Mouse (Mus musculus): ENCODE data around the gene Rspo3.

Gene Rspo3

DNA sequence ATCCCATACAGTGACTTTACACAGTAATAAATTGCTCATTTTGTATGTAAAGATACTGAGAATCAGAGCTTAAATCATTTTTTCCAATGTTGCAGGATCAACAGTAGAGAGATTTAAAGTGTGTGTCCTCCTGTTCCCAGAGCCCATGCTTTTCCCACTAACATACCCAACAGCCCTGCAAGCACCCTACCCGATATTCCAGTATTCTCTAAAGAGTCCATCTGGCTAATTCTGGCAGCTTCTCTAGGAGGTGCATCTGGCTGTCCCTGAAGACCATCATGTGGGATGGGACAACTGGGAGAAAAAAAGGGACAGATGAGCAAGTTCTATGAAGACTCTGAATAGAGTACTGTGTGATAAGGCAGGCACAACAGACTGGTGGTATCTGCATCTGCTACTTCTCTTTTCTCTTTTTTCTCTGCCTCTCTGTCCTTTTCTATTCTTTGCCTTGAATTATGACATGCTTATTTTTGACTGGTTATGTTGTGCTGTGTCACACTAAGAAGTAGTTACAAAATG is 102.7 kb downstream of the Rspo3 start:
- DNase-seq (ENCODE audit: low read depth): no peak

DNA sequence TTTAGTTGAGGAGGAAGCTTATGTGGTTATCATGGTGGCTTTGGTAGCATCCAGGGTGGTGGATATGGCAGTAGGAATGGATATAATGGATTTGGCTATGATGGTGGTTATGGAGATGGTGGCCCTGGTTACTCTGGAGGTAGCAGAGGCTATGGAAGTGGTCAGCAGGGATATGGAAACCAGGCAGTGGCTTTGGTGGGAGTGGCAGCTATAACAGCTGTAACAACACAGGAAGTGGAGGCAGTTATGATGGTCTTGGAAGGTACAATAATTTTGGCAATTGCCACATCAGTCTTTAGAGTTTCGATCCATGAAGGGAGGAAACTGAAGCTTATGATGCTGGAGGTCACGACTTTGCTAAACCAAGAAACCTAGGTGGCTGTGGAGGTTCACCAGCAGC is 109.0 kb downstream of the Rspo3 start:
- DNase-seq (ENCODE audit: low read depth): no peak

DNA sequence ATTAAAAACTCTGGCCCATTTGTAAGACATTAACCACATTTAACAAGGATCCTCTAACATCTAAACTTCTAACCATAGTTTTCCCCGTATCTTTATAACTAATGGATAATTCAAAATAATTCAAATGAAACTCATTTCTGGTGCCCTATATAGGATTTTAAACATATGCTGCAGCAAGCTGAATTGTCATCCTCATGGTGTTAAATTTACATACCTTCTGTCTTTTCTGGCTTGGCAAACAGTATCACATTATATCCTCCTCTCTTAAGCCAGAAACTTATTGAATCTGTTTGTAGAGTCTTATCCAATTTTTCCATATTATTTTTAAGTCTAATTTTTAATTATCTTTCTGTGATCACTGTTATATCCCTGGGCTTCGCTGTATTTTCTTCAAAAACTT is 111.1 kb downstream of the Rspo3 start:
- DNase-seq (ENCODE audit: low read depth): no peak

DNA sequence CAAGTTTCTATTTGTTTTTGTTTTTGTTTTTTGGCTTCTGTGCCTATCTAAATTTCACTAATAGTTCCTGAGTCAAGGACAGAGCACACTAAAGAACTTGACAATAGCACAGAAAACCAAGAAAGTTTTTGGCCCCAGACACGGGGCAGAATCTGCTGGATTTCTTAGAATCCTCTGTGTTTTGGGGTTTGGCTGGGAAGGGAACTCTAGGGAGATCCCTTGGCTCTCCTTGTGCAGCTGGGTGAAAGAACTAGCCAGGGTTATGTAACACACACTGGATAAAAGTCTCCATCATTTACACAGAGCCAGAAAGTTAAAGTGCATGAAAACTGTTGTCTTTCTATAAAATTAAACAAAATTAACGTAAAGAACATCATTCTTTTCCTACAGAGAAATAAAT is 121.3 kb downstream of the Rspo3 start:
- no peak for DNase-seq (ENCODE audit: low read depth)

DNA sequence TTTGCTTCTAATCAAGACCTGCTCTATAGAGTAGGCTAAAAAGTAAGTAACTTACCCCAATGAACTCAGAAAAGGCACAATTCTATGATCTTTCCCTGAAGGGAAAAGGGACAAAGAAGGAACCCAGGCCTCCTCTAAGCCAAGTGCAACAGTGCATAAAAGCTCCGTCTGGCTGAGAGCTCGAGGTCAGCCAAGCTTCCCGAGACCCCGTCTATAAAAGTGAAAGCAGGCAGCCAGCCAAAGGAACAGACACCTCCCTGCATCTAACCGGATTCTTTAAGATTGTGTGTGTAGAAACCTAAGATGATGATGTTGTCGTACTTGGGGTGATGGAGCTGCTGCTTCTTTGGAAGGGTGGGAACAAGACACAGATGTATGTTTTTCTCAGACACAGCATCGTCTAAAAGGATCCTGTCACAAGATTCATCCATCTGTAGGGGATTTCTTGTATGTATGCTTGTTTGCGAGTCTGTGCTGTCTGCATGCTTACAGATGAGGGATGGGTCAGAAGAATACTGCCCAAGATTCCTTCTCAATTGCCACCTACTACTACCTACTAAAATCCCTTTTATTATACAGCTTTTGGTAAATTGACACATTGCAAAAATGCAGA is 132.9 kb downstream of the Rspo3 start:
- no peak for DNase-seq (ENCODE audit: low read depth)
